Mouse (Mus musculus): Measurements from ENCODE around the gene Vmn1r174.
"Not testable (repeated sequence)": the region's sequence is repeated elsewhere in the genome, so short reads cannot be mapped to it uniquely, and the experiment has no call there.

Gene Vmn1r174

DNA sequence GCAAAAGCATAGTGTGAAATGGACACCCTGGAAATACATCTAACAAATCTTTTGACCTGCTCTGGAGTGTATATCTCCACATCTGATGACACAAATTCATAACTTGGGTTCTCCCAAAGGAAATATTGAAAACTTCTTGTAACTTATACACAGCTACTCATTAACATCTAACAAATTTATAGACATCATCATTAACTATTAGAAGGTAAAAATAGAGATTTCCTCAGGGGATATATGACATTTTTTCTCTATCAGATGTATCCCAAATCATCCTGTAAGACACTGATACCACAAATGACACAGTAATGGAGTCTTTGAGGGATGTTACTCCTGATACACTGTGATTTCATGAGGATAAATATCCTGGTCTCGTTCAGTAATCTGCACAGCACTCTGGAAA is at the start of gene Vmn1r174:
TSS of gene Vmn1r174 (plus strand) at position 301 of the 400 bp plus-strand sequence.
- not testable (repeated sequence) for DNase-seq (ENCODE audit: low spot score)

DNA sequence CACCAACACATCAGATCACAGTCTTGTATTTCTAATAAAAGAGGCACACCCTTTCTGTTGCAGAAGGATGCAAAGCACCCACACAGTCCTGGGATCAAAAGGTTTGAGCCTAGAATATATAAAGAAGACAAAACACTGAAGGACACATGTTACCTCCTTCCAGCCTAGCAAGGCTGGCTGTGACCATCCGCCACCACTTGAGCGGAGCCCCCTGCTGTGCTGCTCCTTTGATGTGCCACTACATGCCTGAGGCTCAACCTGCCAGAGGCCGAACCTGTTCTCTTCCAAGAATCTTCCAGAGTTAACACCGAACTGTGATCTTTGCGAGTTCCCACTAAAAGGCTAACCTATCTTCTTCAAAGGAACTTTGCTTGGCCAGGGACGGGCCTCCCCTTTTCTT is 32.5 kb downstream of the Vmn1r174 start:
- no peak for DNase-seq (ENCODE audit: low spot score)

DNA sequence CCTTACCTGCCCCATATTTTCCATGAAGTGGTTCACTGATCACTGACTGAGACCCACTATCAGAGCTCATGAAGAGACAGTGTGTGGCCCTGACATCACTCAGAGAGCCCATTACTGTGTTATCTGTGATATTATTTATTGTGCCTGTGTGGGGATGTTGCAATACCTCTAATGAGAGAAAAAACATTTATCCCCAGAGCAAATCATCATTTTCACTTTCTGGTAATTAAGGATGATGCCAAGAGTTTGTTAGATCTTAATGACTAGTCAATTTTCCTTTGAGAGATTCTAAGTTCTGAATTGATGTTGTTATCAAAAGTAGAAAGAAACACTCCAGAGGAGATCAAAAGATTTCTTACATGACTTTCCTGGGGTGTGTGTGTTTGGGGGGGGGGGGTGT is 58.5 kb downstream of the Vmn1r174 start, which contains the start of gene Vmn1r175:
TSS of gene Vmn1r175 (minus strand) at position 101 of the 400 bp plus-strand sequence.
- not testable (repeated sequence) for DNase-seq (ENCODE audit: low spot score)

All from urinary bladder, postnatal 14 days (tissue).